Mouse (Mus musculus) erythroblast, embryonic 14.5 days (primary cell): Measurements from ENCODE around the gene Lap3. TPM values are rescaled to one million over a fixed set of nuclear protein-coding genes. Genes with fewer than 3 reads are reported as not detected.
A peak's percentile ranks its signal among the peaks of the same experiment; 100 is the strongest.

Source experiments
- H3K27me3 ChIP-seq: 2 replicates; pipeline ENCODE4 v1.6.1; 2012; ENCODE audit warnings: inconsistent platforms; ENCODE audit not compliant: control insufficient read depth
- H3K36me3 ChIP-seq: 2 replicates; pipeline ENCODE4 v1.6.1; 2012; ENCODE audit warnings: mild to moderate bottlenecking, inconsistent platforms; ENCODE audit not compliant: control insufficient read depth
- H3K4me1 ChIP-seq: 2 replicates; pipeline ENCODE4 v1.6.1; 2012; ENCODE audit warnings: inconsistent platforms; ENCODE audit not compliant: control insufficient read depth
- H3K4me3 ChIP-seq: replicated peaks from 2 replicates; pipeline ENCODE3; 2012; ENCODE audit warnings: moderate library complexity, mild to moderate bottlenecking, inconsistent platforms
- H3K9me3 ChIP-seq: 2 replicates; pipeline ENCODE4 v1.6.1; 2012; ENCODE audit warnings: low read length, inconsistent platforms, mixed read lengths; ENCODE audit not compliant: control insufficient read depth
- GATA1 ChIP-seq: IDR thresholded peaks from 2 replicates; pipeline ENCODE4 v1.6.1; 2012; ENCODE audit warnings: low read length, inconsistent platforms, mixed read lengths
- TAL1 ChIP-seq: IDR thresholded peaks from 3 replicates; pipeline ENCODE4 v1.6.1; 2012; ENCODE audit warnings: low read length, inconsistent platforms, mixed read lengths
- polyA plus RNA-seq: library from polyadenylated mRNA; stranded (reverse); fragments of >175 nt; gene quantifications from 2 replicates; pipeline ENCODE4 v1.2.3, GENCODE M21; 2012

Lap3 gene
- polyA plus RNA-seq, 1 experiment, result 0.49 TPM

GRCm38 (mm10) chr5:45513511-45513910, 20.3 kb downstream of the Lap3 start:
- Histone ChIP-seq H3K4me1 (no peaks in the 10 kb centered on the region), H3K36me3 (peaks cover 24% of the 10 kb centered on the region), H3K27me3 (no peaks in the 10 kb centered on the region), H3K9me3 (no peaks in the 10 kb centered on the region), H3K4me3 (no peak overlapping the region)
- no peak for TF ChIP-seq GATA1
- no peak for TF ChIP-seq TAL1

GRCm38 (mm10) chr5:45514599-45514998, 21.4 kb downstream of the Lap3 start:
- no peaks in the 10 kb centered on the region for H3K9me3 ChIP-seq
- H3K36me3 ChIP-seq, result peaks cover 19% of the 10 kb centered on the region
- peaks cover 4% of the 10 kb centered on the region for H3K4me1 ChIP-seq
- H3K27me3 ChIP-seq, result no peaks in the 10 kb centered on the region
- TF ChIP-seq GATA1 (no peak), TAL1 (no peak)
- no peak overlapping the region for H3K4me3 ChIP-seq

- Histone ChIP-seq H3K36me3 (peaks cover 12% of the 10 kb centered on the region), H3K4me1 (peaks cover 8% of the 10 kb centered on the region)
- TF ChIP-seq TAL1 (no peak), GATA1 (no peak)
Measured at GRCm38 (mm10) chr5:45515151-45515743, 22.1 kb downstream of the Lap3 start.

GRCm38 (mm10) chr5:45519960-45520808, 27.0 kb downstream of the Lap3 start, which contains the start of gene Med28:
Med28 (plus strand) TSS chr5:45520229.
- H3K27me3 ChIP-seq, result no peaks in the 10 kb centered on the region
- peaks cover 26% of the 10 kb centered on the region for H3K4me1 ChIP-seq
- H3K36me3 ChIP-seq, result peaks cover 29% of the 10 kb centered on the region
- TF ChIP-seq TAL1 (no peak), GATA1 (no peak)
- peak within 1 kb of the TSS; percentile 88 for H3K4me3 ChIP-seq
- no peaks in the 10 kb centered on the region for H3K9me3 ChIP-seq

More at GRCm38 (mm10) chr5:45515151-45515743, 22.1 kb downstream of the Lap3 start:
- Histone ChIP-seq H3K27me3 (no peaks in the 10 kb centered on the region), H3K9me3 (no peaks in the 10 kb centered on the region), H3K4me3 (no peak overlapping the region)

GRCm38 (mm10) chr5:45520809-45521110, 27.6 kb downstream of the Lap3 start:
- no peaks in the 10 kb centered on the region for H3K27me3 ChIP-seq
- H3K36me3 ChIP-seq, result peaks cover 34% of the 10 kb centered on the region
- no peaks in the 10 kb centered on the region for H3K9me3 ChIP-seq
- peaks cover 26% of the 10 kb centered on the region for H3K4me1 ChIP-seq
- H3K4me3 ChIP-seq, result peak overlapping the region; percentile 88
- TF ChIP-seq GATA1, result no peak
- no peak for TF ChIP-seq TAL1

- H3K27me3 ChIP-seq, result no peaks in the 10 kb centered on the region
- no peaks in the 10 kb centered on the region for H3K9me3 ChIP-seq
- peaks cover 43% of the 10 kb centered on the region for H3K36me3 ChIP-seq
- H3K4me3 ChIP-seq, result peak overlapping the region; percentile 88
- H3K4me1 ChIP-seq, result peaks cover 26% of the 10 kb centered on the region
- TF ChIP-seq TAL1 (no peak), GATA1 (no peak)
Measured at GRCm38 (mm10) chr5:45521601-45522000, 28.4 kb downstream of the Lap3 start.

- no peak overlapping the region for H3K4me3 ChIP-seq
- H3K9me3 ChIP-seq, result no peaks in the 10 kb centered on the region
- peaks cover 18% of the 10 kb centered on the region for H3K4me1 ChIP-seq
- H3K27me3 ChIP-seq, result no peaks in the 10 kb centered on the region
- H3K36me3 ChIP-seq, result peaks cover 74% of the 10 kb centered on the region
- TF ChIP-seq TAL1 (no peak), GATA1 (no peak)
Measured at GRCm38 (mm10) chr5:45525101-45525500, 31.9 kb downstream of the Lap3 start.

- TF ChIP-seq TAL1, result no peak
- no peak for TF ChIP-seq GATA1
- Histone ChIP-seq H3K36me3 (peaks cover 78% of the 10 kb centered on the region), H3K27me3 (no peaks in the 10 kb centered on the region), H3K9me3 (no peaks in the 10 kb centered on the region), H3K4me1 (peaks cover 10% of the 10 kb centered on the region), H3K4me3 (no peak overlapping the region)
Measured at GRCm38 (mm10) chr5:45526338-45526737, 33.2 kb downstream of the Lap3 start.

GRCm38 (mm10) chr5:45529696-45530095, 36.5 kb downstream of the Lap3 start:
- Histone ChIP-seq H3K36me3 (peaks cover 54% of the 10 kb centered on the region), H3K4me1 (peaks cover 4% of the 10 kb centered on the region), H3K9me3 (no peaks in the 10 kb centered on the region), H3K4me3 (no peak overlapping the region), H3K27me3 (no peaks in the 10 kb centered on the region)
- TF ChIP-seq GATA1 (no peak), TAL1 (no peak)
